Mouse (Mus musculus): ENCODE measurements around the gene Rgsl1.
"Not testable (repeated sequence)": the region's sequence is repeated elsewhere in the genome, so short reads cannot be mapped to it uniquely, and the experiment has no call there.

Gene Rgsl1

DNA sequence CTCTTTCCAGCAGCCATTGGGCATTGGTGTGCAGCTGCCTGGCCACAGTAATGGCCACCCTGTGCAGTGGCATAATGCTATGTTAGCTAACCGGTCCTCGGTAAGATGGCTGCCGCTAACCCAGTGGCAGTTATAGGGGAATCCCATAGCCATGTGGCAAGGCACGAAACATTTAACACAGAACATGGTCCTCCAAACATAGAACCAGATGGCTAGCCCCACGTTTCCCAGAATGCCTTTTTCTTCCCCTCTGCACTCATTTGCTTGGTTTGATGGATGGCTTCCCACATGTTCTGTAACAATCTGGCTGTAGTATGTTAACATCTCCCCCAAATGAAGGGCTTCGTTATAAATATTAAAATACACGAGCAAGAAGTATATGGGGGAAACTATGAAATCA, 67.7 kb downstream of the Rgsl1 start:
- ATAC-seq (ENCODE audit: low TSS enrichment) = no peak

DNA sequence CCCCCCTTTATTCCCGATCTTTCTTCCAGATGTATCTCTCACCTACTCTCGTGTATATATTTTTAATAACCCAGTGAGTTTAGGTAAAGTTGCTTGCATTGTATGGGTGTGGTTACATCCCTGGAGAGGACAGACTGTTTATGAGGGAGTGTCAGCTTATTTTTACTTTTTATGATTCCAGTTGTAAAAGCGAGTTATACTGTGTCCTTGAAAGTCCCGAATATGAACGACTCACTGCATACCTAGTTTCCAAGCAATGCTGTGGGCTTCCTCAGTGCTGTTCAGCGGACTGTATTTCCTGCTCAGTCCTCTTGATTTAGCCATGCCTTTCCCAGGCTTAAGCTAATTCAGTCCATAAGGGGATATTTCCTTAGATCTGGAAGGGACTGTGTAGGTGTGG, 68.8 kb downstream of the Rgsl1 start:
- ATAC-seq (ENCODE audit: low TSS enrichment) = no peak

DNA sequence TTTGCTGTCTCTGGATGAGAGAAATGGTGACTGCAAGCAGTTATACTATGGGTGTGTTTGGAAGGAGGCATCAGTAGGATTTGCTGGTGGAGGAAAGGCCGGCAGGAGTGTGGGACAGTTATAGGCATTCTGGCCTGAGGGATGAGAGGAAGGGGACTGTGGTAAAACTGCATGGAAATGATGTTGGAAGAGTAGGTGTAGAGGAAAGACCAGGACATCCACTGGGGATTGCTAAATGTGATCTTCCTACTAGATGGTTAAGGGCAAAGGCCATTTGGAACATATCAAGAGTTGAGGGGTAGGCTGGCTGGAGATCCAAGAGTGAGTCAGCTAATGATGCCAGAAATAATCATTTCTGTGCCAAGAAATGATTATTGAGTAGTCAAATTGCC, 73.2 kb downstream of the Rgsl1 start:
- no peak for ATAC-seq (ENCODE audit: low TSS enrichment)

DNA sequence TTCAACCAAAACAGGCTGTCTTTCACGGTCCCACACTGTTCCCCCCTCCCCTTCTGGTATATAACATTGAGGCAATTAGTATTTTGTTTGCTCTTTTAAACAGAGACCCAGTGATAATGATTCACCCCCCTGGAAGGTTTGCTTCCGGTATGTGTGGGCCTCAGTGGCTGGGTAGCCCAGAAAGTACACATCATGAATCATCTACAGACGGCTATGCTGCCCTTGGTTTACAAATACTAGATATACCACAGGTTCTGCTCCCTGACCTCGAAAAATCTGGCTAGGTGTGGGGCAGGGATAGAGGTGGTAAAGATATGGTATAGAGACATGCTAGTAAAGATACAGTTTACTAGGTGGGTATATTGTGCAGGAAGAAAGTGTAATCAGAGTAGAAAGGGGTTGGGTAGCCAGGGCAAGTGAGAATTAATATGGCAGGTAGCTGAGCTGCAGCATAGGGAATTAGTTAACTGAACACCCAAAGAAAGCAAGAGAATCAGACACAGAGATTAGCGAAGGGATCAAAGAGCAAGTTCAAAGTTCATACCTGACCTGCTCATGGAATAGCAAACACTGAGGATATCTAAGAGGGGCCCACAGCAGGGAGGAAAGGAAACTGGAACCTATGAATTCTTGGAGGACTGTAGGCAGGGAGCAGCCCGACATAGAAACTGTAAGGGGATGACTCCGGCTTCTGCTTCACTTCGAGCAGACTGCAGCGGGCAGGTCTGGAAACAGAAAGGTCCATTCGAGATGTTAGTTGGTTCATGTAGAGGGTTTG, 73.8 kb downstream of the Rgsl1 start:
- no peak for ATAC-seq (ENCODE audit: low TSS enrichment)

GRCm38 (mm10) chr1:153769571-153769970, 74.4 kb downstream of the Rgsl1 start:
- not testable (repeated sequence) for ATAC-seq (ENCODE audit: low TSS enrichment)

GRCm38 (mm10) chr1:153768465-153768864, 75.5 kb downstream of the Rgsl1 start:
- no peak for ATAC-seq (ENCODE audit: low TSS enrichment)

DNA sequence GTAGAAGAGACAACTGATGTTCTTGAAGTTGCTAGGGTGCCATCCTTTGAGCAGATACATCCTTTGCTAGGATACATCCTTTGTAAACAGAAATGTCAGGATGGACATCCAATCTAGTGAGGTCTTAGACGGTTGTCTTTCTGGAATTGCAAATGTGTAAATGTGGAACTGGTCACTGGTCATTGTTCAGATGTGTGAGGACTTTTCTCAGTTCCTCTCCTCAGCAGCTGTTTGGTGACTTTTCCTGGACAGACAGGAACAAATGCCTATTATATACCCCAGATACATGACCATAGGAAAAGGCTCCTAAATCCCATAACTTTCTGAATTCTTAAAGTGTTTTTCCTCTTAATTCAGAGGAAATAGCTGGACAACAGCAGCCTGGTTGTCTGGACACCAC, 76.7 kb downstream of the Rgsl1 start:
- ATAC-seq (ENCODE audit: low TSS enrichment) = no peak

GRCm38 (mm10) chr1:153766298-153766697, 77.6 kb downstream of the Rgsl1 start:
- peak; percentile 34; the same call in 1 of the 2 replicates for ATAC-seq (ENCODE audit: low TSS enrichment)

- ATAC-seq (ENCODE audit: low TSS enrichment) = peak; percentile 61; the same call in 1 of the 2 replicates
Measured at GRCm38 (mm10) chr1:153764136-153764535, 79.8 kb downstream of the Rgsl1 start.

DNA sequence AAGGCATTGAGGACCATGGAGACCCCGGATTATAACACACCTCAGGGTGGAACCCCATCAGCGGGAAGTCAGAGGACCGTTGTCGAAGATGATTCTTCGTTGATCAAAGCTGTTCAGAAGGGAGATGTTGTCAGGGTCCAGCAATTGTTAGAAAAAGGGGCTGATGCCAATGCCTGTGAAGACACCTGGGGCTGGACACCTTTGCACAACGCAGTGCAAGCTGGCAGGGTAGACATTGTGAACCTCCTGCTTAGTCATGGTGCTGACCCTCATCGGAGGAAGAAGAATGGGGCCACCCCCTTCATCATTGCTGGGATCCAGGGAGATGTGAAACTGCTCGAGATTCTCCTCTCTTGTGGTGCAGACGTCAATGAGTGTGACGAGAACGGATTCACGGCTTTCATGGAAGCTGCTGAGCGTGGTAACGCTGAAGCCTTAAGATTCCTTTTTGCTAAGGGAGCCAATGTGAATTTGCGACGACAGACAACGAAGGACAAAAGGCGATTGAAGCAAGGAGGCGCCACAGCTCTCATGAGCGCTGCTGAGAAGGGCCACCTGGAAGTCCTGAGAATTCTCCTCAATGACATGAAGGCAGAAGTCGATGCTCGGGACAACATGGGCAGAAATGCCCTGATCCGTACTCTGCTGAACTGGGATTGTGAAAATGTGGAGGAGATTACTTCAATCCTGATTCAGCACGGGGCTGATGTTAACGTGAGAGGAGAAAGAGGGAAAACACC, 90.0 kb downstream of the Rgsl1 start:
- no peak for ATAC-seq (ENCODE audit: low TSS enrichment)

DNA sequence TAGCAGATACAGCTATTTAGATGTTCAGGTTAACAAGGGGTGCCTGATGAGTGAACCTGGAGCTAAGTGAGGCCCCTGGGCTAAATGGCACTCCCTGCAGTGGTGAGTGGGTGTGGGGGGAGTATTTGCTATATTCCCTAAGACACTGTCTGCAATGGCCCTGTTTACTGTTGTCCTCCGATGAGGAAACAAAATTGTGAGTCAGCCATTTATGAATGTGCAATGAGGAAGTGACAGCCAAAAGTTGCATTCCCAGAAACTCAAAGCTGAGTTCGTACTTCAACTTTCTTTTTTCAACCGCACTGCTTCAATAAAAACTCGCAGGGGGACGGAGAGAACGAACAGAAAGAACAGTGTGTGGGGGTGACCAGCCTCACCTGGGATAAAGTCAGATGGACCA, 91.4 kb downstream of the Rgsl1 start:
- no peak; the same call in 1 of the 2 replicates for ATAC-seq (ENCODE audit: low TSS enrichment)

GRCm38 (mm10) chr1:153751763-153752301, 92.1 kb downstream of the Rgsl1 start:
- peak; percentile 80 for ATAC-seq (ENCODE audit: low TSS enrichment)

DNA sequence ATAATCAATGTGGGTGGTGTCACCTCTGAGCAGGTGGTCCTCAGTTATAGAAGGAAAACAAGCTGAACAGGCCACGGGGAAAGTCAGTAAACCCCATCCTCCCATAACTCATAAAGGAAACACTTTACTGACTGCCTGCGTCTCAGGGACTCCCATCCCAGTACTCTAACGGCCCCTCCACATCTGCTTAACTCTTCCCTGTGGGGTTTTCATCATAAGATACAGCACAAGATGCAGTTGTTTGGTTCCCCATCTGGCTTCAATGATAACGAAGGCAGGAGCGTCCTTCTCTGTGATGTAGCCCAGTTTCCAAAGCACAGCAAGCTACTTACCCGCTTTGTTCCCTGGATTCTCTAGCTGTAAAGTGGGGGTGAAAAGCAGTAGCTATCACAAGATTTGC, 93.9 kb downstream of the Rgsl1 start:
- ATAC-seq (ENCODE audit: low TSS enrichment) = no peak

DNA sequence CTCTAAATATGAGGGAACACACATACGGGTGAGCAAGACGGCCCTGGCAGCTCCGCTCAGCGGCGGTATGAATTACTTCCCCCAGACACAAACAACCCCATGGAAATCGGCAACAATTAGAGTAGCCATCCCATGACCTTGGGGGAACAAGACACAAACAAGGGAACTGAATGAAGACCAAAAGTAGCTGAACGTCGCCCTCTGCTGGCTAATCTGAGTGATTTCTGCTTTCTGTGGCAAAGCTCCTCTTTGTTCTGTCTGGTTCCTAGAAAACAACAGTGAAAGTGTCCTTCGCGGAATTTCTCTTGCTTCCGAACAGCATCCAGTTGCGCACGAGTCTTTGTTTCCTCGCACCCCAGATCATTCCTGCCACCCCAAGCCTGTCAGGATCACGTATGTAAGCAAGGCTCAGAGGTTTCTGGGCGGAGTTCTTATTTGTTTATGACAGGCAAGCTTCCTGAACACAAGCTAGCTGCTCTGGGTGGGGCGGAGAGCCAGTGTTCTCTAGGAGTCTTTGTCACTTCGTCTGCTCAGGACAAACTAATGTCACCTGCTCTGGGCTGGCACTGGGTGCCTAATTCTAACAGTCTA, 94.6 kb downstream of the Rgsl1 start, which contains the start of gene Rnasel:
Gene Rnasel, plus strand, starts transcription at position 216 of the 591 bp plus-strand sequence.
- peak; percentile 35 for ATAC-seq (ENCODE audit: low TSS enrichment)

- ATAC-seq (ENCODE audit: low TSS enrichment) = no peak
Measured at GRCm38 (mm10) chr1:153748549-153748948, 95.4 kb downstream of the Rgsl1 start.

DNA sequence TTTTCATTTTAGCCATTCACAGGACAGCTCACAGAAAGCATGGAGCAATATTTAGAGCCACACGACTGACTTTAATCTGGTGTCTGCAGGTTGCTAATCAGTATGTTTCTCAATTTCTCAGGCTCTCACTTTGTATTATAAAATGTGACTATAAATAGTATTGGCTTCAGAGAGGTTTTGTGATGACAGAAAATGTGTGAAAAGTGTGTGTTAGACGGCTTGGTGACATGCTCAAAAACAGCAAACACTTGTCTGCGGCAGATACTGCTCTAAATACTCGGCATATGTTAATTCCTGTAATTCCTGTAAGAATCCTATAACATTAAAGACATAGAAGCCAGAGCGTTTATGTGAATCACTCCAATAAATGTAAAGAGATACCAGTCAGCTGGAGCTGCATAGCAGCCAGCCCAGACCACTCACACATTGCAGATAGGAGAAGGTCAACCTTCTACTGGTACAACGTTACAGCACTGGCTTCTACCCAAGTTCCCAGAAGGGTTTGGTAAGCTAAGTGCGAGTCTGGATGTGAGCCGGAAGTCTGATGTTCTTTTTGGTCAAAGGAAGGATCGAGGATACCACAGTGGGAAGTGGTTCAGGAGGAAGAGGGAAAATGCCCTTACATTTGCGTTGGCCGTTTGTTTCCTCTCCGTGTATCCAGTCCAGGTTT, 95.9 kb downstream of the Rgsl1 start:
- no peak for ATAC-seq (ENCODE audit: low TSS enrichment)

DNA sequence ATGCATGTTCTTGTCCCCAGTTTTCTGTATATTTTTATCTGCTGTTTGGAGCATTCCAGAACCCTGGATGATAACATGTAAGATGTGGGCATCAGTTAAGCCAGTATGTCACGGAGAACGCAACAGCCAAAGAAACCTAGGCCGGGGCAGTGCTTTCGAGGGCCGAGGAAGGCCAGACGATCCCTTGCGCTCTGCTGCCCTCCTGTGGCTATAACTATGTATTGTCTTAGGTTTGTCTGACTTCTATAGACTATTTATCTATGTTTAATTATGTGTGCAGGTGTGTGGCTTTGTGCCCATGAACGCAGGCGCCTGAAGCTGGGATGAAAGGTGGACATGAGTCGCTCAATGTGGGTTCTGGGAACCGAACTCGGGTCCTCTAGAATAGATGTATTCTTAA, 97.2 kb downstream of the Rgsl1 start:
- ATAC-seq (ENCODE audit: low TSS enrichment) = peak; percentile 45

DNA sequence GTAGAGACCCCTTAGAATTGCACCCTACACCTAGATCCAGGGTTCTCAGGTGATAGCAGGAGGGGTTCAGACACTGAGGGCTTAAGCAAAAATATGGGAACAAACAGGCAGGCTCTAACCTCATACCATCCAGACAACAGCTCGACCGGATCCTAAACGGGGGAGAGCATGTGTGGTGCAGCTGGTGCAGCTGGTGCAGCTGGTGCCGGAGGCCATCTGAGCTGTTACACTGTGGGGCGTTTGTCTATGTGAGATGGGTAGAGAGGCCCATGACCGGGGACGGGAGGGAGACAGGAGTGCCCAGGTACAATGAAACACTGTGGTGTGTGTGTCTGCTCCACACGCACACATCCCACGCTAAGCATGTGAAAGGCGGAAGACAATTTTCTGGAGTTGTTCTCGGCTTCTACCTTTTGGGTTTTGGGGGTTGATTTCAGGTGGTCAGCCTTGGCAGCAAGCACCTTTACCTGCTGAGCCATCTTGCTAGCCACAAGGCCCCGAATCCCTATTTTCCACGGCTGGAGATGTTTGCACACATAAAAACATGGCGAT, 97.7 kb downstream of the Rgsl1 start:
- no peak for ATAC-seq (ENCODE audit: low TSS enrichment)

- no peak for ATAC-seq (ENCODE audit: low TSS enrichment)
Measured at GRCm38 (mm10) chr1:153742374-153743155, 101.4 kb downstream of the Rgsl1 start.

GRCm38 (mm10) chr1:153741551-153742316, 102.2 kb downstream of the Rgsl1 start:
- no peak for ATAC-seq (ENCODE audit: low TSS enrichment)
